Mouse (Mus musculus) ES-E14 (cell line): ENCODE measurements around the gene Znhit1. TPM values are rescaled to one million over a fixed set of nuclear protein-coding genes. Genes with fewer than 3 reads are reported as not detected.

ENCODE experiments used
- DNase-seq: peaks from one replicate; pipeline ENCODE4 v3.0.0-alpha.2; 2013; ENCODE audit warnings: low read depth, low spot score
- H3K27ac ChIP-seq: 2 replicates; pipeline ENCODE4 v1.5.1; 2012; ENCODE audit warnings: low read depth, mild to moderate bottlenecking, low read length, moderate library complexity, mixed read lengths; ENCODE audit not compliant: poor library complexity, insufficient read depth, severe bottlenecking
- H3K36me3 ChIP-seq: 2 replicates; pipeline ENCODE4 v1.6.1; 2012; ENCODE audit warnings: mild to moderate bottlenecking, low read length, moderate library complexity, mixed read lengths; ENCODE audit not compliant: control insufficient read depth, poor library complexity, insufficient read depth, severe bottlenecking
- H3K4me1 ChIP-seq, 2 experiments: fragments of 150-350 bp in 1 of 2; sonication (generic) in 1 of 2; 2 replicates each; pipeline ENCODE4 v1.6.1; 2012; ENCODE audit warnings: low read length in 2 of 2, mild to moderate bottlenecking in 1 of 2, mixed read lengths in 1 of 2; ENCODE audit not compliant: control insufficient read depth in 2 of 2, insufficient read depth in 2 of 2, poor library complexity in 1 of 2
- H3K4me3 ChIP-seq, 2 experiments: fragments of 150-350 bp in 1 of 2; sonication (generic) in 1 of 2; 2 replicates each; pipeline ENCODE4 v1.5.1; 2012; ENCODE audit warnings: low read length in 2 of 2, low read depth in 1 of 2, mild to moderate bottlenecking in 1 of 2, mixed read lengths in 1 of 2; ENCODE audit not compliant: insufficient read depth in 1 of 2, poor library complexity in 1 of 2, severe bottlenecking in 1 of 2
- H3K9ac ChIP-seq: 2 replicates; pipeline ENCODE4 v1.6.1; 2012; ENCODE audit warnings: low read depth, mild to moderate bottlenecking, low read length, mixed read lengths; ENCODE audit not compliant: poor library complexity, insufficient read depth, severe bottlenecking
- H3K9me3 ChIP-seq: fragments of 150-350 bp; sonication (generic); 2 replicates; pipeline ENCODE4 v1.6.1; 2012; ENCODE audit warnings: low read depth, mild to moderate bottlenecking, low read length; ENCODE audit not compliant: control insufficient read depth, insufficient read depth
- CHD2 ChIP-seq: IDR thresholded peaks from 2 replicates; pipeline ENCODE4 v1.6.1; 2014; ENCODE audit warnings: mild to moderate bottlenecking, low read depth, low read length, inconsistent platforms
- HCFC1 ChIP-seq: IDR thresholded peaks from 2 replicates; pipeline ENCODE4 v1.6.1; 2012; ENCODE audit warnings: low read length, inconsistent platforms, borderline replicate concordance; ENCODE audit not compliant: insufficient read depth
- MAFK ChIP-seq: IDR thresholded peaks from 2 replicates; pipeline ENCODE4 v1.6.1; 2014; ENCODE audit warnings: mild to moderate bottlenecking, low read depth, low read length, inconsistent platforms; ENCODE audit not compliant: insufficient read depth
- ZC3H11A ChIP-seq: IDR thresholded peaks from 2 replicates; pipeline ENCODE4 v1.6.1; 2012; ENCODE audit warnings: low read depth, mild to moderate bottlenecking, inconsistent platforms, low read length, borderline replicate concordance
- ZNF384 ChIP-seq: IDR thresholded peaks from 2 replicates; pipeline ENCODE4 v1.6.1; 2012; ENCODE audit warnings: low read depth, low read length, inconsistent platforms
- in situ Hi-C, 2 experiments: fragments of 600-800 bp; cut with MboI; formaldehyde crosslinking; loops; one replicate each; pipeline ENCODE4 v1.15.1; 2025; ENCODE audit warnings: low sequenced_read_pairs in 2 of 2, inconsistent platforms in 1 of 2; ENCODE audit not compliant: unreplicated experiment in 2 of 2
- total RNA-seq: library from RNA; depleted of rRNA; stranded (reverse); fragments of 300-350 nt; gene quantifications from 2 replicates; pipeline ENCODE4 v1.2.3, GENCODE M21; 2012; rRNA removed

Gene Znhit1
- total RNA-seq, 1 experiment: 46.0 TPM

- DNase-seq: no peak
- TF ChIP-seq ZC3H11A: no peak
- TF ChIP-seq HCFC1: no peak
- no peak for TF ChIP-seq CHD2
- TF ChIP-seq MAFK: no peak
- TF ChIP-seq ZNF384: no peak
- Histone ChIP-seq H3K27ac (no peak overlapping the region), H3K36me3 (peaks cover 17% of the 10 kb centered on the region; the same call in 1 of the 2 replicates), H3K9ac (no peak overlapping the region), H3K4me1 (peaks cover 10 to 30% of the 10 kb centered on the region in 2 experiments), H3K9me3 (no peaks in the 10 kb centered on the region), H3K4me3 (no peak overlapping the region)
- in situ Hi-C loops: no loop called here
These were observed 54.9 kb downstream of the Znhit1 start for GRCm38 (mm10) chr5:136932956-136933355.

Other genes with a start within 250 kb of the Znhit1 start
- 2.9 and 5.8 TPM in 2 replicates for gene Col26a1, start 104.8 kb downstream of the Znhit1 start, total RNA-seq
- 15.9 and 18.3 TPM in 2 replicates for gene Ift22, start 79.9 kb downstream of the Znhit1 start, total RNA-seq
- gene Fis1, start 34.7 kb downstream of the Znhit1 start, total RNA-seq: 106 and 114 TPM in 2 replicates
- 0.94 and 1.4 TPM in 2 replicates for gene Cldn15, start 21.4 kb downstream of the Znhit1 start, total RNA-seq
- 155 and 201 TPM in 2 replicates for gene Plod3, start 1.0 kb downstream of the Znhit1 start, total RNA-seq
- gene Vgf, start 38.4 kb upstream of the Znhit1 start, total RNA-seq: 32.2 and 45.6 TPM in 2 replicates
- 76.4 and 112 TPM in 2 replicates for gene Ap1s1, start 58.1 kb upstream of the Znhit1 start, total RNA-seq
- gene Serpine1, start 84.2 kb upstream of the Znhit1 start, total RNA-seq: 91.8 and 166 TPM in 2 replicates
- 5.3 and 7.2 TPM in 2 replicates for gene Trim56, start 128.2 kb upstream of the Znhit1 start, total RNA-seq
- gene Muc3, start 161.3 kb upstream of the Znhit1 start, total RNA-seq: 3.1 and 3.4 TPM in 2 replicates
- gene Muc3a, start 224.4 kb upstream of the Znhit1 start, total RNA-seq: 0.26 and 0.36 TPM in 2 replicates